Mouse (Mus musculus): ENCODE results near the gene Mthfr. TPM values are rescaled to one million over a fixed set of nuclear protein-coding genes. Genes with fewer than 3 reads are reported as not detected.
A peak's percentile ranks its signal among the peaks of the same experiment; 100 is the strongest.

Gene Mthfr
- polyA plus RNA-seq, 2 experiments: 7.0 to 9.2 TPM

DNA sequence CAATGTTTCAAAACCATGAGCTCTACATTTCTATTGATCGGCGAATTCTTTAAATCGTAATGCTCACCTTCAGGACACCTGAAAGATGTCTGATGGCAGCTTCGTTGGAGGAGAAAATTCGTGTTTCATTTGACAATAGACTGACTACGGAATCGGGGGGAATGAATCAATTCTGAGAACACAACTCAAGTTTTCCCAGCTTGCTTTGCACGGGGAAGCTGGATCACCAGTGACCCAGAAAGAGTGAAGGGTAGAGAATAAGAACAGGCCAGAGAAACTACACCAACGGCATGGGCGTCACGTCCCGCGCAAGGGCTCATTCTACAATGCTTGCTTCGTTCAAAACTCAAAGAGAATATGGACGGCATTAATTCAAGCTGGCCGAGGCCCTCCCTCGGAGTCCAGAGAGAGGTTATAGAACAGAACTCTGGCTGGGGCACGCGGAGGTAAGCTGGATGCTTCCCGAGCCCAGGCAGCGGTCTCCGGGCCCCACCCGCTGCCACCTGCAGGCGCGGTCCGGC, 738 bp upstream of the Mthfr start:
- ATAC-seq (ENCODE audit: insufficient read depth) (no peak), DNase-seq (ENCODE audit: low read depth in 3 of 3, low spot score in 3 of 3) (no peak)
- peak overlapping the region; percentile 98 for H3K4me2 ChIP-seq (ENCODE audit: low read depth)
- WGBS (ENCODE audit: insufficient replicate concordance): 6% methylated on average over 26 of the region's 26 CpGs
- peak overlapping the region; percentile 71 for H3K9ac ChIP-seq (replicated peaks)
- TF ChIP-seq EP300 (IDR thresholded peaks at IDR 0.05; ENCODE audit: low read depth) (no peak), CTCF (IDR thresholded peaks at IDR 0.05; ENCODE audit: low read depth) (no peak)
- H3K9me3 ChIP-seq (ENCODE audit: control insufficient read depth, low read length): no peaks in the 10 kb centered on the region
- peak overlapping the region; percentile 2 for H3K27ac ChIP-seq
- H3K4me1 ChIP-seq (replicated peaks; ENCODE audit: control insufficient read depth in 2 of 2, insufficient read depth in 2 of 2, low read length in 1 of 2): peaks cover 27 to 37% of the 10 kb centered on the region in 2 experiments
- no peaks in the 10 kb centered on the region for H3K27me3 ChIP-seq (ENCODE audit: control insufficient read depth, insufficient read depth, low read length)
- peak overlapping the region; percentile 82 to 85 for H3K4me3 ChIP-seq (ENCODE audit: insufficient read depth in 1 of 2, low read depth in 2 of 2, low read length in 2 of 2)
- H3K36me3 ChIP-seq (replicated peaks; ENCODE audit: control insufficient read depth, insufficient read depth, low read depth): peaks cover 6% of the 10 kb centered on the region; the same call in 1 of the 2 replicates

DNA sequence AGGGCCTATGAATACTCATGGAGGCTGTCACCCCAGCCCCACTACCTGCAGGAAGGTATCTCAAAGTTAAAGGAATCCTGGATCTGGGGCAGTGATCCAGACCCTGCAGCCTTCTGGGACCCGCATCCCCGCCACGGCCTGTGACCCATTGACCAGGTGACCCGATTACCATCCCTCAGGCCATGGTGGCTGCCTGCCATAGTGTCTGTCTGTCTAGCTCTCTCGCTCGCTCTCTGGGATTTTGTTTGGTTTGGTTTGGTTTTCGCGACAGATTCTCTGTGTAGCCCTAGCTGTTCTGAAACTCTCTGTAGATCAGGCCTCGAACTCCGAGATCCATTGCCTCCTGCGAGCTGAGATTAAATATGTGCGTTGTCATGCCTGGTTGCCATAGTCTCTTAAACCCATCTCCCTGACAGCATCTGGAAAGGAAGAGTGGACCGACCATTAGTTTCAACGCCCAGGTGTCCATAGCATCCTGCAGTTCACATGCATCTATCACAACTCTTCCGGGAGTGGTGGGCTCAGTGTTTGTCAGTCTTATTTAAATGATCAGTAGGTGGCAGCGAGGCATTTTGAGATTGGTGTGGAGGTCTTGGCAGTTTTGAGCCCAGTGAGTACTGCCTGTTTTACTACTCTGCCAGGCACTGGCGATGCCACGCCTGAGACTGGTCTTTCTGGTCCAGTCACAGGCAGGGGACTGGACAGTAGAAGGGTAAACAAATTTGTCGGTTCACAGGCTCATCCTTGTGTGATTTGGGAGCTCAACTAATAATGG, 564 bp downstream of the Mthfr start:
- Histone ChIP-seq H3K4me2 (ENCODE audit: low read depth) (peak overlapping the region; percentile 98), H3K36me3 (replicated peaks; ENCODE audit: control insufficient read depth, insufficient read depth, low read depth) (peaks cover 10% of the 10 kb centered on the region), H3K27me3 (ENCODE audit: control insufficient read depth, insufficient read depth, low read length) (no peaks in the 10 kb centered on the region), H3K4me1 (replicated peaks; ENCODE audit: control insufficient read depth in 2 of 2, insufficient read depth in 2 of 2, low read length in 1 of 2) (peaks cover 32 to 41% of the 10 kb centered on the region in 2 experiments), H3K27ac (peak overlapping the region; percentile 98), H3K9me3 (ENCODE audit: control insufficient read depth, low read length) (no peaks in the 10 kb centered on the region), H3K4me3 (ENCODE audit: insufficient read depth in 1 of 2, low read depth in 2 of 2, low read length in 2 of 2) (peak overlapping the region; percentile 75 to 85), H3K9ac (replicated peaks) (peak overlapping the region; percentile 97)
- WGBS (ENCODE audit: insufficient replicate concordance): 18% methylated on average over 19 of the region's 19 CpGs
- DNase-seq (ENCODE audit: low read depth in 3 of 3, low spot score in 3 of 3) (peak; percentile 56 to 59 (median 56)), ATAC-seq (ENCODE audit: insufficient read depth) (peak; percentile 11)
- TF ChIP-seq CTCF (IDR thresholded peaks at IDR 0.05; ENCODE audit: low read depth) (peak; percentile 22; the same call in 1 of the 2 replicates), EP300 (IDR thresholded peaks at IDR 0.05; ENCODE audit: low read depth) (no peak; the same call in 1 of the 2 replicates)

DNA sequence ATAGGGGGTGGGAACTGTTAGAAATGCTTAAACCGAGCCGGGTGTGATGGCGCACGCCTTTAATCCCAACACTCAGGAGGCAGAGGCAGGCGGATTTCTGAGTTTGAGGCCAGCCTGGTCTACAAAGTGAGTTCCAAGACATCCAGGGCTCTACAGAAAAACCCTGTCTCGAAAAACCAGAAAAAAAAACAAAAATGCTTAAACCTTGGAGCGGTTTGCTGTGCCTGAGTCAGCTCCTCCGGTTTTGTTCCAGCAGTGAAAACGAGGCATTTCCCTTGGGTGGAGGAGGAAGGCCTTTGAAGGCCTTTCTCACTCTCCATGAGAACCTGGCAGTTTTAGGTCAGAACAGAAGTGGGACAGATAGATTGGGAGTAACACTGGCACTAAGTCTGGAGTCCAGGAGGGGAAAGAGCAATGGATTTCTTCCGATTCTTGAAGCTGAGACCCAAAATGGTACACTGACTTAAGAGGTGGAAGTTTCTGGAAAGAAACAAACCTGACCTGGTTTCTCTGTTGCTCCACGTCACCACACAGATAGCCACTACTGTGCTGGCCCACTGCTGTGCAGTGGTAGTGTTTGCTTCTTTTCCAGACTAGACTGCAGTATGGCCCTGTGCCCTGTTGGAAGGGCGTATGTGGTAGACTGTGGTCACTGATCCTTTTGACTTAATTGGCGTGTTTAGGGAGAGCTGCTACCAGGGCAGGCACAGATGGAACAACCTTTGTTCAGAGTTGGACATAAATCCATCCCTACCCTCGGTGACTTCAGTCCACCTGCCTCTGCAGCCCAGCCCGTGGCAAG, 1.4 kb downstream of the Mthfr start:
- Histone ChIP-seq H3K27ac (peak overlapping the region; percentile 98), H3K4me1 (replicated peaks; ENCODE audit: control insufficient read depth in 2 of 2, insufficient read depth in 2 of 2, low read length in 1 of 2) (peaks cover 39 to 49% of the 10 kb centered on the region in 2 experiments), H3K9ac (replicated peaks) (peak overlapping the region; percentile 97), H3K4me3 (ENCODE audit: insufficient read depth in 1 of 2, low read depth in 2 of 2, low read length in 2 of 2) (peak overlapping the region; percentile 75 to 85), H3K9me3 (ENCODE audit: control insufficient read depth, low read length) (no peaks in the 10 kb centered on the region), H3K4me2 (ENCODE audit: low read depth) (peak overlapping the region; percentile 98), H3K27me3 (ENCODE audit: control insufficient read depth, insufficient read depth, low read length) (no peaks in the 10 kb centered on the region), H3K36me3 (replicated peaks; ENCODE audit: control insufficient read depth, insufficient read depth, low read depth) (peaks cover 16% of the 10 kb centered on the region)
- TF ChIP-seq EP300 (IDR thresholded peaks at IDR 0.05; ENCODE audit: low read depth) (no peak), CTCF (IDR thresholded peaks at IDR 0.05; ENCODE audit: low read depth) (no peak)
- WGBS (ENCODE audit: insufficient replicate concordance): 62% methylated on average over 15 of the region's 15 CpGs
- no peak for ATAC-seq (ENCODE audit: insufficient read depth)
- no peak for DNase-seq (ENCODE audit: low read depth in 3 of 3, low spot score in 3 of 3)

- no peaks in the 10 kb centered on the region for H3K27me3 ChIP-seq (ENCODE audit: control insufficient read depth, insufficient read depth, low read length)
- peaks cover 47 to 58% of the 10 kb centered on the region in 2 experiments for H3K4me1 ChIP-seq (replicated peaks; ENCODE audit: control insufficient read depth in 2 of 2, insufficient read depth in 2 of 2, low read length in 1 of 2)
- peaks cover 16% of the 10 kb centered on the region for H3K36me3 ChIP-seq (replicated peaks; ENCODE audit: control insufficient read depth, insufficient read depth, low read depth)
- WGBS (ENCODE audit: insufficient replicate concordance): 1% methylated on average over 19 of the region's 19 CpGs
- no peak for TF ChIP-seq CTCF (IDR thresholded peaks at IDR 0.05; ENCODE audit: low read depth)
- TF ChIP-seq EP300 (IDR thresholded peaks at IDR 0.05; ENCODE audit: low read depth): no peak
- peak overlapping the region; percentile 75 to 85 for H3K4me3 ChIP-seq (ENCODE audit: insufficient read depth in 1 of 2, low read depth in 2 of 2, low read length in 2 of 2)
- H3K9ac ChIP-seq (replicated peaks): peak overlapping the region; percentile 97
- peak overlapping the region; percentile 98 for H3K27ac ChIP-seq
- H3K9me3 ChIP-seq (ENCODE audit: control insufficient read depth, low read length): no peaks in the 10 kb centered on the region
- peak; percentile 42 for ATAC-seq (ENCODE audit: insufficient read depth)
- peak overlapping the region; percentile 98 for H3K4me2 ChIP-seq (ENCODE audit: low read depth)
- DNase-seq (ENCODE audit: low read depth in 3 of 3, low spot score in 3 of 3): peak; percentile 60 to 75 (median 63)
Observed at GRCm38 (mm10) chr4:148040933-148041610, 2.2 kb downstream of the Mthfr start.

Measured in liver, embryonic 14.5 days (tissue).